Mouse (Mus musculus) erythroblast, embryonic 14.5 days (primary cell): ENCODE measurements around the gene Nr5a2. TPM values are rescaled to one million over a fixed set of nuclear protein-coding genes. Genes with fewer than 3 reads are reported as not detected.

Experiments used
- H3K27me3 ChIP-seq: 2 replicates; pipeline ENCODE4 v1.6.1; 2012; ENCODE audit warnings: inconsistent platforms; ENCODE audit not compliant: control insufficient read depth
- H3K36me3 ChIP-seq: 2 replicates; pipeline ENCODE4 v1.6.1; 2012; ENCODE audit warnings: mild to moderate bottlenecking, inconsistent platforms; ENCODE audit not compliant: control insufficient read depth
- H3K4me1 ChIP-seq: 2 replicates; pipeline ENCODE4 v1.6.1; 2012; ENCODE audit warnings: inconsistent platforms; ENCODE audit not compliant: control insufficient read depth
- H3K4me3 ChIP-seq: replicated peaks from 2 replicates; pipeline ENCODE3; 2012; ENCODE audit warnings: moderate library complexity, mild to moderate bottlenecking, inconsistent platforms
- H3K9me3 ChIP-seq: 2 replicates; pipeline ENCODE4 v1.6.1; 2012; ENCODE audit warnings: low read length, inconsistent platforms, mixed read lengths; ENCODE audit not compliant: control insufficient read depth
- GATA1 ChIP-seq: IDR thresholded peaks from 2 replicates; pipeline ENCODE4 v1.6.1; 2012; ENCODE audit warnings: low read length, inconsistent platforms, mixed read lengths
- TAL1 ChIP-seq: IDR thresholded peaks from 3 replicates; pipeline ENCODE4 v1.6.1; 2012; ENCODE audit warnings: low read length, inconsistent platforms, mixed read lengths
- polyA plus RNA-seq: library from polyadenylated mRNA; stranded (reverse); fragments of >175 nt; gene quantifications from 2 replicates; pipeline ENCODE4 v1.2.3, GENCODE M21; 2012

Nr5a2 gene
- polyA plus RNA-seq, 1 experiment, result 0.06 TPM

GRCm38 (mm10) chr1:136970995-136971394, 10.7 kb upstream of the Nr5a2 start:
- H3K27me3 ChIP-seq, result no peaks in the 10 kb centered on the region
- TF ChIP-seq GATA1 (no peak), TAL1 (no peak)
- H3K9me3 ChIP-seq, result no peaks in the 10 kb centered on the region
- no peak overlapping the region for H3K4me3 ChIP-seq
- H3K36me3 ChIP-seq, result no peaks in the 10 kb centered on the region
- H3K4me1 ChIP-seq, result no peaks in the 10 kb centered on the region

- Histone ChIP-seq H3K36me3 (no peaks in the 10 kb centered on the region), H3K4me1 (no peaks in the 10 kb centered on the region), H3K27me3 (no peaks in the 10 kb centered on the region), H3K9me3 (no peaks in the 10 kb centered on the region), H3K4me3 (no peak overlapping the region)
- TF ChIP-seq TAL1, result no peak
- no peak for TF ChIP-seq GATA1
Measured at GRCm38 (mm10) chr1:136966728-136967386, 6.6 kb upstream of the Nr5a2 start.

GRCm38 (mm10) chr1:136959491-136959890, 757 bp downstream of the Nr5a2 start:
- Histone ChIP-seq H3K4me1 (no peaks in the 10 kb centered on the region), H3K9me3 (no peaks in the 10 kb centered on the region), H3K36me3 (no peaks in the 10 kb centered on the region), H3K4me3 (peak overlapping the region; percentile 24), H3K27me3 (peaks cover 26% of the 10 kb centered on the region)
- TF ChIP-seq TAL1, result no peak
- TF ChIP-seq GATA1, result no peak

- peak overlapping the region; percentile 6 for H3K4me3 ChIP-seq
- H3K27me3 ChIP-seq, result peaks cover 33% of the 10 kb centered on the region
- no peaks in the 10 kb centered on the region for H3K4me1 ChIP-seq
Measured at GRCm38 (mm10) chr1:136958666-136959065, 1.6 kb downstream of the Nr5a2 start.

GRCm38 (mm10) chr1:136958185-136958584, 2.1 kb downstream of the Nr5a2 start:
- TF ChIP-seq TAL1 (no peak), GATA1 (no peak)
- Histone ChIP-seq H3K4me1 (no peaks in the 10 kb centered on the region), H3K4me3 (peak overlapping the region; percentile 25), H3K27me3 (peaks cover 38% of the 10 kb centered on the region), H3K36me3 (no peaks in the 10 kb centered on the region), H3K9me3 (no peaks in the 10 kb centered on the region)

More at GRCm38 (mm10) chr1:136958666-136959065, 1.6 kb downstream of the Nr5a2 start:
- Histone ChIP-seq H3K9me3 (no peaks in the 10 kb centered on the region), H3K36me3 (no peaks in the 10 kb centered on the region)
- TF ChIP-seq GATA1, result no peak
- no peak for TF ChIP-seq TAL1

GRCm38 (mm10) chr1:136957696-136958095, 2.6 kb downstream of the Nr5a2 start:
- no peak overlapping the region for H3K4me3 ChIP-seq
- no peaks in the 10 kb centered on the region for H3K4me1 ChIP-seq
- TF ChIP-seq GATA1 (no peak), TAL1 (no peak)
- H3K27me3 ChIP-seq, result peaks cover 43% of the 10 kb centered on the region
- H3K36me3 ChIP-seq, result no peaks in the 10 kb centered on the region
- H3K9me3 ChIP-seq, result no peaks in the 10 kb centered on the region

- Histone ChIP-seq H3K4me1 (no peaks in the 10 kb centered on the region), H3K36me3 (no peaks in the 10 kb centered on the region), H3K4me3 (no peak overlapping the region), H3K9me3 (no peaks in the 10 kb centered on the region), H3K27me3 (peaks cover 74% of the 10 kb centered on the region)
- TF ChIP-seq TAL1 (no peak), GATA1 (no peak)
Measured at GRCm38 (mm10) chr1:136954108-136954494, 6.1 kb downstream of the Nr5a2 start.

GRCm38 (mm10) chr1:136953444-136954107, 6.7 kb downstream of the Nr5a2 start:
- no peaks in the 10 kb centered on the region for H3K4me1 ChIP-seq
- H3K9me3 ChIP-seq, result no peaks in the 10 kb centered on the region
- no peaks in the 10 kb centered on the region for H3K36me3 ChIP-seq
- H3K4me3 ChIP-seq, result no peak overlapping the region
- H3K27me3 ChIP-seq, result peaks cover 78% of the 10 kb centered on the region
- TF ChIP-seq TAL1 (no peak), GATA1 (no peak)

GRCm38 (mm10) chr1:136952609-136953311, 7.5 kb downstream of the Nr5a2 start:
- Histone ChIP-seq H3K36me3 (no peaks in the 10 kb centered on the region), H3K27me3 (peaks cover 83% of the 10 kb centered on the region), H3K9me3 (no peaks in the 10 kb centered on the region), H3K4me1 (no peaks in the 10 kb centered on the region), H3K4me3 (peak overlapping the region; percentile 20)
- TF ChIP-seq TAL1, result no peak
- TF ChIP-seq GATA1, result no peak
